Mouse (Mus musculus) olfactory bulb, adult 2 months (tissue): ENCODE data around the gene 1300017J02Rik. TPM values are rescaled to one million over a fixed set of nuclear protein-coding genes. Genes with fewer than 3 reads are reported as not detected.

Experiments
- H3K27ac ChIP-seq: fragments of 200-500 bp; 2 replicates; pipeline ENCODE4 v1.5.1; 2012; ENCODE audit warnings: low read depth, low read length; ENCODE audit not compliant: insufficient read depth
- H3K4me1 ChIP-seq: fragments of 200-500 bp; 2 replicates; pipeline ENCODE4 v1.6.1; 2012; ENCODE audit warnings: low read length; ENCODE audit not compliant: control insufficient read depth, insufficient read depth
- H3K4me3 ChIP-seq: fragments of 200-500 bp; 2 replicates; pipeline ENCODE4 v1.5.1; 2012; ENCODE audit warnings: mild to moderate bottlenecking, low read depth, low read length, moderate library complexity; ENCODE audit not compliant: insufficient read depth
- CTCF ChIP-seq: fragments of 200-500 bp; IDR thresholded peaks from 2 replicates; pipeline ENCODE4 v1.5.1; 2012; ENCODE audit warnings: low read depth, mild to moderate bottlenecking, low read length, moderate library complexity; ENCODE audit not compliant: insufficient read depth
- POLR2A ChIP-seq: fragments of 200-500 bp; IDR thresholded peaks from 2 replicates; pipeline ENCODE4 v1.6.1; 2012; ENCODE audit warnings: mild to moderate bottlenecking, low read depth, low read length, moderate library complexity; ENCODE audit not compliant: insufficient read depth
- WGBS: fragments of 180-500 bp; shearing (Covaris S2); methylation state at CpG from one replicate; pipeline ENCODE4 v1.1.7; 2018; 5-methylcytosine and 5-hydroxymethylcytosine counted together
- polyA plus RNA-seq: library from polyadenylated mRNA; stranded (reverse); fragments of >200 nt; gene quantifications from 2 replicates; pipeline ENCODE4 v1.2.4, GENCODE M21; 2012; ENCODE audit warnings: low replicate concordance; ENCODE audit not compliant: missing spikeins, insufficient read depth, insufficient read length

1300017J02Rik gene
- polyA plus RNA-seq, 1 experiment, result not detected

- 81% methylated on average over 13 of the region's 13 CpGs for WGBS
- Histone ChIP-seq H3K27ac (no peak overlapping the region), H3K4me3 (no peak overlapping the region), H3K4me1 (peaks cover 8% of the 10 kb centered on the region)
- TF ChIP-seq POLR2A, result no peak
- no peak for TF ChIP-seq CTCF
Observed at GRCm38 (mm10) chr9:103228370-103229003, 76.4 kb downstream of the 1300017J02Rik start.

- 95% methylated on average over 16 of the region's 16 CpGs for WGBS
- Histone ChIP-seq H3K4me1 (peaks cover 8% of the 10 kb centered on the region), H3K27ac (no peak overlapping the region), H3K4me3 (no peak overlapping the region)
- TF ChIP-seq POLR2A (no peak), CTCF (no peak)
Observed at GRCm38 (mm10) chr9:103227760-103228159, 77.1 kb downstream of the 1300017J02Rik start.

GRCm38 (mm10) chr9:103226806-103227205, 78.1 kb downstream of the 1300017J02Rik start:
- Histone ChIP-seq H3K4me3 (no peak overlapping the region), H3K27ac (no peak overlapping the region), H3K4me1 (peaks cover 8% of the 10 kb centered on the region)
- TF ChIP-seq CTCF (no peak), POLR2A (no peak)
- 87% methylated on average over 15 of the region's 15 CpGs for WGBS

GRCm38 (mm10) chr9:103225464-103225863, 79.4 kb downstream of the 1300017J02Rik start:
- WGBS, result 70% methylated on average over 3 of the region's 3 CpGs
- no peak for TF ChIP-seq CTCF
- TF ChIP-seq POLR2A, result no peak
- peaks cover 5% of the 10 kb centered on the region for H3K4me1 ChIP-seq
- no peak overlapping the region for H3K4me3 ChIP-seq
- no peak overlapping the region for H3K27ac ChIP-seq

- Histone ChIP-seq H3K27ac (no peak overlapping the region), H3K4me3 (no peak overlapping the region), H3K4me1 (no peaks in the 10 kb centered on the region)
- no peak for TF ChIP-seq POLR2A
- TF ChIP-seq CTCF, result no peak
- 97% methylated on average over 7 of the region's 7 CpGs for WGBS
Observed at GRCm38 (mm10) chr9:103224721-103225120, 80.2 kb downstream of the 1300017J02Rik start.

GRCm38 (mm10) chr9:103214281-103214680, 90.6 kb downstream of the 1300017J02Rik start:
- Histone ChIP-seq H3K4me3 (no peak overlapping the region), H3K4me1 (no peaks in the 10 kb centered on the region), H3K27ac (no peak overlapping the region)
- WGBS, result 90% methylated on average over 6 of the region's 6 CpGs
- TF ChIP-seq POLR2A (no peak), CTCF (no peak)

GRCm38 (mm10) chr9:103213631-103214030, 91.3 kb downstream of the 1300017J02Rik start:
- WGBS, result 62% methylated on average over 2 of the region's 2 CpGs
- no peak overlapping the region for H3K27ac ChIP-seq
- TF ChIP-seq CTCF (no peak), POLR2A (no peak)
- H3K4me3 ChIP-seq, result no peak overlapping the region
- no peaks in the 10 kb centered on the region for H3K4me1 ChIP-seq

GRCm38 (mm10) chr9:103212654-103213420, 92.0 kb downstream of the 1300017J02Rik start:
- Histone ChIP-seq H3K4me3 (no peak overlapping the region), H3K27ac (no peak overlapping the region), H3K4me1 (peaks cover 2% of the 10 kb centered on the region; the same call in 1 of the 2 replicates)
- no peak for TF ChIP-seq CTCF
- no peak for TF ChIP-seq POLR2A
- 79% methylated on average over 28 of the region's 28 CpGs for WGBS

- H3K27ac ChIP-seq, result no peak overlapping the region
Observed at GRCm38 (mm10) chr9:103208802-103209423, 96.0 kb downstream of the 1300017J02Rik start.

More at GRCm38 (mm10) chr9:103208802-103209423, 96.0 kb downstream of the 1300017J02Rik start:
- H3K4me1 ChIP-seq, result peaks cover 2% of the 10 kb centered on the region; the same call in 1 of the 2 replicates
- no peak overlapping the region for H3K4me3 ChIP-seq
- WGBS, result 67% methylated on average over 6 of the region's 6 CpGs
- TF ChIP-seq CTCF (no peak), POLR2A (no peak)
